Mouse (Mus musculus): ENCODE measurements around the gene Tcte2.

DNA sequence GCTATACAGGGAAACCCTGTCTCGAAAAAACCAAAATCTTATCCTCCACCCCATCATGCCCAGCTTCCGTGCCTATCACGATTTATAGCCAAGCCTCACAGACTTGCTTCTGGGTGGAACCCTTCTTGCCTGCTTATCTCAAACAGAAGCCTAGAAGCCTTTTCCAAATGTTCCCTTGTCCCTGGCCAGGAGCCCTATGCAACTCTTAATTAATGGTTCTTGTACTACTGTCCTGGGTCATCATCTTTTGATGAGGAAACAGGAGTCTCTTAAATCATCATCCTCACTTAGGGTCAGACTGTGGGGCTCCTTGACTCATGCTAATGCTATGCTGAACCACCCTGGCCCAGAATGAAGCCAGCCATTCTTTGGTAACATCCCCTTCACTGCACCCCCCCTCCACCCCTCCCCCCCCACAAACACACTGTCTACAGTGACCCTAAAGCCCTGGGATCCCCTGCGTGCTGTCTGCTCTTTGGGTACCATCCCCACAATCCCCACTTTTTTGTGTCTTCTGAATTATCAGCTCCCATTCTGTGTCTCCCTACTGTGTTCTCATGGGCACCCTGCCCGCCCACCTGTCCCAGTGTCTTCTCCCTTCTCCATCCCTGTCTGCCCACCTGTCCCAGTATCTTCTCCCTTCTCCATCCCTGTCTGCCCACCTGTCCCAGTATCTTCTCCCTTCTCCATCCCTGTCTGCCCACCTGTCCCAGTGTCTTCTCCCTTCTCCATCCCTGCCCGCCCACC, 30.5 kb downstream of the Tcte2 start:
- TF ChIP-seq CTCF (IDR thresholded peaks at IDR 0.05; ENCODE audit: borderline replicate concordance, extremely low read depth, insufficient read depth, insufficient read length) (no peak), POLR2A (IDR thresholded peaks at IDR 0.05; ENCODE audit: borderline replicate concordance, extremely low read depth, insufficient read depth, insufficient read length, poor library complexity, severe bottlenecking) (no peak)

All from brain, embryonic 14.5 days (tissue).